Mouse (Mus musculus): ENCODE results near the gene 1700080E11Rik.
"Not testable (repeated sequence)": the region's sequence is repeated elsewhere in the genome, so short reads cannot be mapped to it uniquely, and the experiment has no call there.

1700080E11Rik gene

GRCm38 (mm10) chr9:105144992-105145391 lies at the start of gene 1700080E11Rik:
TSS of gene 1700080E11Rik (minus strand) at chr9:105145092.
- DNase-seq = no peak

- DNase-seq = no peak
These were observed 41.8 kb upstream of the 1700080E11Rik start for GRCm38 (mm10) chr9:105186725-105187124.

GRCm38 (mm10) chr9:105182392-105182791 lies 37.5 kb upstream of the 1700080E11Rik start:
- DNase-seq = no peak

GRCm38 (mm10) chr9:105139204-105139603 lies 5.7 kb downstream of the 1700080E11Rik start:
- no peak for DNase-seq

- no peak for DNase-seq
These were observed 8.5 kb downstream of the 1700080E11Rik start for GRCm38 (mm10) chr9:105136404-105136803.

GRCm38 (mm10) chr9:105134536-105134935 lies 10.4 kb downstream of the 1700080E11Rik start:
- no peak for DNase-seq

GRCm38 (mm10) chr9:105132002-105132367 lies 12.9 kb downstream of the 1700080E11Rik start:
- no peak for DNase-seq

- peak; percentile 92 for DNase-seq
These were observed 13.5 kb downstream of the 1700080E11Rik start, which contains the start of gene Nudt16 for GRCm38 (mm10) chr9:105131253-105132001. TSS of gene Nudt16 (minus strand) at chr9:105131824.

GRCm38 (mm10) chr9:105130331-105130730 lies 14.6 kb downstream of the 1700080E11Rik start:
- no peak for DNase-seq

GRCm38 (mm10) chr9:105125206-105125605 lies 19.7 kb downstream of the 1700080E11Rik start:
- not testable (repeated sequence) for DNase-seq

- no peak for DNase-seq
These were observed 41.0 kb downstream of the 1700080E11Rik start for GRCm38 (mm10) chr9:105103893-105104292.

GRCm38 (mm10) chr9:105101911-105102310 lies 43.0 kb downstream of the 1700080E11Rik start:
- DNase-seq = no peak

- no peak for DNase-seq
These were observed 43.9 kb downstream of the 1700080E11Rik start for GRCm38 (mm10) chr9:105100807-105101570.

Data from kidney, adult 11 months (tissue).